Mouse (Mus musculus) stomach, embryonic 16.5 days (tissue): ENCODE data around the gene Calr3. TPM values are rescaled to one million over a fixed set of nuclear protein-coding genes. Genes with fewer than 3 reads are reported as not detected.

Source experiments
- ATAC-seq: fragments of 200-750 bp; cut with Nextera tagmentation; 2 replicates; pipeline ENCODE4 v1.8.0; 2017; ENCODE audit warnings: moderate number of reproducible peaks, moderate TSS enrichment; ENCODE audit not compliant: insufficient read depth, low FRiP score
- H3K27ac ChIP-seq: fragments of 300-500 bp; sonication (generic); 2 replicates; pipeline ENCODE4 v1.5.1; 2014; ENCODE audit warnings: low read length
- H3K27me3 ChIP-seq: fragments of 300-500 bp; sonication (generic); 2 replicates; pipeline ENCODE4 v1.6.1; 2014; ENCODE audit warnings: low read length, control low read depth, mixed read lengths; ENCODE audit not compliant: control insufficient read depth, insufficient read depth
- H3K36me3 ChIP-seq: fragments of 300-500 bp; sonication (generic); 2 replicates; pipeline ENCODE4 v1.6.1; 2014; ENCODE audit warnings: low read length; ENCODE audit not compliant: control insufficient read depth, insufficient read depth
- H3K4me1 ChIP-seq: fragments of 300-500 bp; sonication (generic); 2 replicates; pipeline ENCODE4 v1.6.1; 2014; ENCODE audit warnings: low read length, control low read depth, mixed read lengths; ENCODE audit not compliant: control insufficient read depth, insufficient read depth
- H3K4me2 ChIP-seq: fragments of 300-500 bp; sonication (generic); 2 replicates; pipeline ENCODE4 v1.6.1; 2014; ENCODE audit warnings: low read depth, low read length, mixed read lengths
- H3K4me3 ChIP-seq: fragments of 300-500 bp; sonication (generic); replicated peaks from 2 replicates; pipeline ENCODE4 v1.5.1; 2014; ENCODE audit warnings: mild to moderate bottlenecking, low read length
- H3K9ac ChIP-seq: fragments of 300-500 bp; sonication (generic); 2 replicates; pipeline ENCODE4 v1.6.1; 2014; ENCODE audit warnings: low read length
- H3K9me3 ChIP-seq: fragments of 300-500 bp; sonication (generic); replicated peaks from 2 replicates; pipeline ENCODE4 v1.6.1; 2016; ENCODE audit warnings: low read length, control low read depth; ENCODE audit not compliant: control insufficient read depth
- WGBS: fragments of 180-500 bp; shearing (Covaris S2); extraction: QIAGEN DNeasy Blood & Tissue Kit; methylation state at CpG from one replicate; pipeline ENCODE4 v1.1.7; 2014; 5-methylcytosine and 5-hydroxymethylcytosine counted together
- polyA plus RNA-seq: library from polyadenylated mRNA; unstranded; fragments of >200 nt; fragmentation: Nextera tagmentation; extraction: Ambion mirVana; gene quantifications from 2 replicates; pipeline ENCODE4 v1.2.1, GENCODE M21; 2015

Gene Calr3
- 3.7 and 4.7 TPM in 2 replicates for polyA plus RNA-seq

GRCm38 (mm10) chr8:72443338-72443993 lies at the start of gene Calr3, which contains the start of gene 1700030K09Rik:
TSS of gene Calr3 (minus strand) at chr8:72443870.
TSS of gene 1700030K09Rik (plus strand) at chr8:72443880.
- Histone ChIP-seq H3K4me2 (peak within 1 kb of the TSS; percentile 73), H3K36me3 (no peaks in the 10 kb centered on the region), H3K27ac (peak within 1 kb of the TSS; percentile 53; the same call in 1 of the 2 replicates), H3K4me1 (peaks cover 7% of the 10 kb centered on the region), H3K4me3 (peak within 1 kb of the TSS; percentile 55), H3K9me3 (no peaks in the 10 kb centered on the region), H3K9ac (peak within 1 kb of the TSS; percentile 81), H3K27me3 (no peaks in the 10 kb centered on the region)
- WGBS, result 5% methylated on average over 34 of the region's 34 CpGs
- ATAC-seq, result peak; percentile 100

GRCm38 (mm10) chr8:72493381-72493780 lies 49.7 kb upstream of the Calr3 start:
- WGBS, result 11% methylated on average over 8 of the region's 8 CpGs
- peak overlapping the region; percentile 59 for H3K4me2 ChIP-seq
- H3K4me3 ChIP-seq, result peak overlapping the region; percentile 87
- ATAC-seq, result no peak
- no peaks in the 10 kb centered on the region for H3K27me3 ChIP-seq
- peak overlapping the region; percentile 42; the same call in 1 of the 2 replicates for H3K27ac ChIP-seq
- no peaks in the 10 kb centered on the region for H3K9me3 ChIP-seq
- peaks cover 10% of the 10 kb centered on the region; the same call in 1 of the 2 replicates for H3K36me3 ChIP-seq
- H3K9ac ChIP-seq, result peak overlapping the region; percentile 68
- H3K4me1 ChIP-seq, result peaks cover 20% of the 10 kb centered on the region

DNA sequence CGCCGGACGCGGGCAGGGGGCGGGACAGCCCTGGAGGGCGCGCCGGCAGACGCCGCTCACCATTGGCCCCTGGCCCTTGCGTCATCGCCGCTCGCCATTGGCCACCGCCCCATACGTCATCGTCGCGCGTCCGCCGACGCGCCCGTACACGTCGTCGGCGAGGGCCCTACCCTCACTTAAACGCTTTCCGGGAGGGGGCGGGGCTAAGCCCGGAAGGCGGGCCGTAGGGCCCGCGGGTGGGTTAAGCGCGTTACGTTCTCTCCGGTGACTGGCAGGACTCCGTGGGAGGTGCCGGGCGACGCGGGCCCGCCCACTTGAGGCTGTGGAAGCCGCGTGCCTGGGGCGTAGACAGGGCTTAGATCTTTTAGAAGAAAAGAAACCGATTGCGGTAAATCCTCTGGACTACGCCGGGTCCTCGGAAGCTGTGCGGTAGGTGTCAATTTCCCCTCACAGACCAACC lies 49.0 kb upstream of the Calr3 start:
- peak overlapping the region; percentile 87 for H3K4me3 ChIP-seq
- H3K27me3 ChIP-seq, result no peaks in the 10 kb centered on the region
- H3K4me2 ChIP-seq, result peak overlapping the region; percentile 90
- peaks cover 20% of the 10 kb centered on the region for H3K4me1 ChIP-seq
- no peaks in the 10 kb centered on the region for H3K9me3 ChIP-seq
- WGBS, result under 1% methylated on average over 56 of the region's 56 CpGs
- peak; percentile 99 for ATAC-seq
- H3K9ac ChIP-seq, result peak overlapping the region; percentile 88
- H3K36me3 ChIP-seq, result peaks cover 14% of the 10 kb centered on the region; the same call in 1 of the 2 replicates
- H3K27ac ChIP-seq, result peak overlapping the region; percentile 72; the same call in 1 of the 2 replicates

DNA sequence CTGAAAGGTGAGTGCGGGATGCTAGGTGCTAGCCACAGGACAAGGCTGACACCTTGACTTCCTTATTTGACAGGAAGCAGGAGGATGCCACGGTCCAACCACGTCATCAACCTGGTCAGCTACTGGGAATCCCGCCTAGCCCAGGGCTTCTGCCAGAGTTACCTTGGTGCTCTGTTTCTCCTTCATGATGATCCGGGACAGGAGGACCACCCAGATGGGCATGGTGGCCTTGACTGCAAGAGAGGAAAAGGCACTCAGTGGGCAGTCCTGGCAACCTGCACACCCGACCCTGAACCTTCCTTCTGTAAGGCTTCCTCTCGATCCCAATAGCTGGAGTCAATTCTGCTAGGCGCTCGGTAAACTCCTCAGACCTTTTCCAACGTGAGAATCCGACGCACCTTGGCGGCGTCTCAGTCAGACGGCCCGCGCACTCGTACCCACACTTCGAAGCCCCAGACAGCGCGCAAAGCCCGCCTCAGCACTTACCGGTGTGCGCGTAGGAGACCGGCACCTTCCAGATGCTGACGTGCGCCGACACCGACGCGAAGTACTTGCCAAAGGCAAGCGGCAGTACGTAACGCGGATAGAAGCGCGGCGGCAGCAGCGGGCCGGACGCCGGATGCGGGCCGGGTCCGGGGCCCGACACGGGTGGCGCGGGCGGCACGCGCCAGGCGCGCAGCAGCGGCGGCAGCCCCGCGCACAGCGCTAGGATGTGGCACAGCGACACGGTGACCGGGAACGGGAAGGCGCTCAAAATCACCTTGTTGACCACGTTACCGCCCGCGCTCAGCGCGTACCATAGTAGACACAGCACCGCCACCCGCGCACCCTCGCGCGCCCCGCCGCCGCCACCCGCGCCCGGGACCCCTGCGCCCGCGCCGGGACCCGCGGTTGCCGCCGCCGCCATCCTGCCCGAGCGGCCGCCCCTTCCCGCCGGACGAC lies 48.3 kb upstream of the Calr3 start, which contains the start of gene Slc35e1:
Gene Slc35e1, minus strand, starts transcription at position 935 of the 942 bp plus-strand sequence.
- peaks cover 20% of the 10 kb centered on the region for H3K4me1 ChIP-seq
- under 1% methylated on average over 80 of the region's 98 CpGs for WGBS
- peak within 1 kb of the TSS; percentile 87 for H3K4me3 ChIP-seq
- H3K9ac ChIP-seq, result peak within 1 kb of the TSS; percentile 88
- peak within 1 kb of the TSS; percentile 72 for H3K27ac ChIP-seq
- H3K4me2 ChIP-seq, result peak within 1 kb of the TSS; percentile 90
- ATAC-seq, result peak; percentile 26; the same call in 1 of the 2 replicates
- no peaks in the 10 kb centered on the region for H3K9me3 ChIP-seq
- no peaks in the 10 kb centered on the region for H3K27me3 ChIP-seq
- peaks cover 14% of the 10 kb centered on the region; the same call in 1 of the 2 replicates for H3K36me3 ChIP-seq

DNA sequence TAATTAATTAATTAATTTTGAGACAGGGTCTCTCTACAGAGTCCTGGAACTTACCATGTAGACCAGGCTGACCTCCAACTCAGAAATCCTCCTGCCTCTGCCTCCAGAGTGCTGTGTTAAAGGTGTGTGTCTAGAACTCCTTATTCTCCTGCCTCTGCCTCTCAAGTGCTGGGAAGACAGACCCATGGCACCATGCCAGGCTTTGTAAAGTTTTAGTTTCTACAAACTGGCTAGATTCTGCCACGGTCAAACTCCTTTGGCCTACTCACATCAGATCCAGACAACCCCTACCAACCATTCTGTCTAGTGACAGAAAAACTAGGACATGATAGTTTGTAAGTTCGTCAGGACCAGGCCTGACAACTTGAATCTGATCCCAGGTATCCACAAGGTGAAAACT lies 47.3 kb upstream of the Calr3 start:
- peaks cover 17% of the 10 kb centered on the region; the same call in 1 of the 2 replicates for H3K36me3 ChIP-seq
- peaks cover 20% of the 10 kb centered on the region for H3K4me1 ChIP-seq
- H3K9me3 ChIP-seq, result no peaks in the 10 kb centered on the region
- H3K4me3 ChIP-seq, result peak overlapping the region; percentile 87
- H3K4me2 ChIP-seq, result peak overlapping the region; percentile 90
- H3K9ac ChIP-seq, result peak overlapping the region; percentile 88; the same call in 1 of the 2 replicates
- H3K27me3 ChIP-seq, result no peaks in the 10 kb centered on the region
- ATAC-seq, result no peak
- WGBS, result 78% methylated on average over 2 of the region's 2 CpGs
- H3K27ac ChIP-seq, result no peak overlapping the region

- Histone ChIP-seq H3K4me1 (peaks cover 11% of the 10 kb centered on the region), H3K27me3 (no peaks in the 10 kb centered on the region), H3K9me3 (no peaks in the 10 kb centered on the region), H3K4me3 (no peak overlapping the region), H3K4me2 (no peak overlapping the region), H3K27ac (no peak overlapping the region), H3K9ac (no peak overlapping the region), H3K36me3 (peaks cover 30% of the 10 kb centered on the region)
- ATAC-seq, result no peak
These were observed 43.3 kb upstream of the Calr3 start for GRCm38 (mm10) chr8:72487014-72487413.

GRCm38 (mm10) chr8:72485456-72486199 lies 42.0 kb upstream of the Calr3 start:
- Histone ChIP-seq H3K4me2 (no peak overlapping the region), H3K27ac (no peak overlapping the region), H3K9ac (no peak overlapping the region), H3K36me3 (peaks cover 33% of the 10 kb centered on the region), H3K9me3 (no peaks in the 10 kb centered on the region), H3K4me1 (no peaks in the 10 kb centered on the region), H3K4me3 (no peak overlapping the region), H3K27me3 (no peaks in the 10 kb centered on the region)
- no peak for ATAC-seq
- 77% methylated on average over 6 of the region's 6 CpGs for WGBS

- Histone ChIP-seq H3K9ac (peak within 1 kb of the TSS; percentile 94), H3K4me3 (peak within 1 kb of the TSS; percentile 95), H3K27ac (peak within 1 kb of the TSS; percentile 89), H3K27me3 (no peaks in the 10 kb centered on the region), H3K36me3 (peaks cover 28% of the 10 kb centered on the region), H3K4me2 (peak within 1 kb of the TSS; percentile 90), H3K9me3 (peaks cover 6% of the 10 kb centered on the region), H3K4me1 (peaks cover 16% of the 10 kb centered on the region)
- WGBS, result under 1% methylated on average over 80 of the region's 80 CpGs
- ATAC-seq, result peak; percentile 96
These were observed 31.3 kb upstream of the Calr3 start, which contains the start of gene Cherp for GRCm38 (mm10) chr8:72474826-72475546. TSS of gene Cherp (minus strand) at chr8:72475226.
